9 mouse cellular contexts compared by ENCODE assay signal in the genomic region with DNA sequence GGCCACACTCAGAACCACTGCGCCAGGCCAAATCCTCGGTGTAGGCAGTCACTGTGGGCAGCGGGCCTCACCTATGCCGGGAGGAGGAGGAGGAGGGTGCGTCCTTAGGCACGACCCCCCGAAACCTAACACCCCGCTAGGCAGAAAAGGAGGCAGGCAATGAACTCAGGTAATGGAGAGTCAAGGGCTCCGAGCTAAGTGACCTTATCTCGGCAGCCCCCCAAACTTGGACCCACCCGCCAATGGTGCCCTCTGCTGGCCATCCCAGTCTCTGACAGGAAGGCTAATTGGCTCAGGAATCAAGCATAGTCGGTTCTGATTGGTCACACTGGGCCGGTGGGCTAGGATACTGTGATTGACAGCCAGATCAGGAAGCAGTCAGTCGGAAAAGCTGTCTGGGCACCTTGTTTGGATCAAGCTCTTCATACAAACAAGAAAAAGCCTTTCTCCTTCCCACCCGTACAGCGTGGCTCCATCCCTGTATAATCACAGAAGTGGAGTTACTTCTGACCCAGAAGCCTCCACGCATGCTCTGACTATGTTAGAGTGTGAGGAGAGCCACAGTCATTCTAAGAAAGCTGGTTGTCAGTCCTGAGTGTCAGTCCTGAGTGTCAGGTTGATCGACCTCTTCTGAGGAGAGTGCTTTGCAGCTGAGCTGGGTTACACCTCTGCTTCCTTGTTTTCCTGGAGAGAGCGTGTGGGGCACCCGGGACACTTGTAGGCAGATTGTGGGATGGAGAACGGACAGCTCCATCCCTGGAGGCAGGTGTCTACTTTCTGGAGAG. TPM values are rescaled to one million over a fixed set of nuclear protein-coding genes. Genes with fewer than 3 reads are reported as not detected.
DNase-seq lines count a peak whose midpoint lies in the region; ATAC-seq lines count a peak whose summit lies in the region.
"Had no signal": no experiment of that assay in that cellular context is flagged by ENCODE, and none has a peak within 500 bp of the region (broad histone marks: within the 10 kb centered on the region; RNA-seq: fewer than 3 reads in every experiment).

No protein-coding gene starts in this region.

- peak overlapping the region; percentile 15; the same call in 1 of the 2 replicates for H3K4me3 ChIP-seq in liver, embryonic 11.5 days (ENCODE audit: low read depth, low read length)
- H3K4me3 ChIP-seq: myocyte had no signal

- H3K4me1 ChIP-seq in liver, embryonic 11.5 days (replicated peaks; ENCODE audit: control insufficient read depth, insufficient read depth, low read length): peaks cover 25% of the 10 kb centered on the region

- no peaks in the 10 kb centered on the region for H3K36me3 ChIP-seq in liver, embryonic 11.5 days (ENCODE audit: control insufficient read depth, insufficient read depth, low read length)

- peak; percentile 50; the same call in 1 of the 2 replicates for ATAC-seq in liver, embryonic 11.5 days (replicated peaks; ENCODE audit: low FRiP score)

- H3K9ac ChIP-seq in liver, embryonic 11.5 days (ENCODE audit: low read depth, low read length): peak overlapping the region; percentile 18

- H3K27me3 ChIP-seq in liver, embryonic 11.5 days (replicated peaks; ENCODE audit: control insufficient read depth, insufficient read depth, low read length): peaks cover 3% of the 10 kb centered on the region; the same call in 1 of the 2 replicates

- peak overlapping the region; percentile 52 for H3K4me2 ChIP-seq in liver, embryonic 11.5 days

- 23% methylated on average over 21 of the region's 21 CpGs for WGBS in liver, embryonic 11.5 days

- DNase-seq in urinary bladder, postnatal 14 days (ENCODE audit: low spot score): peak; percentile 62
- no peak for DNase-seq in urinary bladder, adult 2 months (ENCODE audit: low spot score)
- peak; percentile 88 for DNase-seq in embryo, embryonic 9.5 days (ENCODE audit: extremely low spot score)
- peak; percentile 78 to 82 for DNase-seq in heart, adult 9 months (ENCODE audit: low spot score in 2 of 2)
- peak; percentile 62 for DNase-seq in kidney, adult 9 months
- DNase-seq in liver, embryonic 11.5 days (ENCODE audit: low spot score): peak; percentile 76
- peak; percentile 87 for DNase-seq in neural tube, embryonic 10.5 days (ENCODE audit: extremely low spot score, low spot score)
- DNase-seq in urinary bladder, postnatal 36 days (ENCODE audit: low spot score in 2 of 2): peak; percentile 29 to 54

- H3K27ac ChIP-seq in liver, embryonic 11.5 days (ENCODE audit: low read depth, low read length): no peak overlapping the region

- H3K9me3 ChIP-seq in liver, embryonic 11.5 days (ENCODE audit: control insufficient read depth, low read length): no peaks in the 10 kb centered on the region

RNA-seq across cellular contexts. Expression of a gene that starts 18.3 kb away (rescaled TPM):
- polyA plus RNA-seq in urinary bladder, adult 2 months (2012; rRNA removed): 60.0 and 72.0 TPM in 2 replicates
- polyA plus RNA-seq in liver, embryonic 11.5 days (2014; fragmentation: Nextera tagmentation; extraction: Ambion mirVana): 59.4 and 64.5 TPM in 2 replicates
